Mouse (Mus musculus) lung, postnatal 0 days (tissue): ENCODE data around the gene Ppfia3.

ENCODE experiments used
- CTCF ChIP-seq: IDR thresholded peaks from 2 replicates; pipeline ENCODE4 v1.5.1; 2016; ENCODE audit warnings: antibody characterized with exemption, mild to moderate bottlenecking
- EP300 ChIP-seq: IDR thresholded peaks from 2 replicates; pipeline ENCODE4 v1.6.1; 2016; ENCODE audit warnings: antibody characterized with exemption, mild to moderate bottlenecking, control low read depth

GRCm38 (mm10) chr7:45386077-45386476 lies 19.3 kb upstream of the Ppfia3 start:
- TF ChIP-seq CTCF (peak; percentile 42), EP300 (no peak)
